Mouse (Mus musculus): ENCODE measurements at regions not wholly inside any gene's neighbourhood (a gene's known extent, or its start where the extent isn't known, plus 50 kb on each side); places are given as distances from the start of the nearest gene placed in this dataset.

- no peak for DNase-seq (ENCODE audit: extremely low spot score, low read depth, low spot score)
These were observed 100.6 kb upstream of the Fut8 start for GRCm38 (mm10) chr12:77137291-77137830.

DNA sequence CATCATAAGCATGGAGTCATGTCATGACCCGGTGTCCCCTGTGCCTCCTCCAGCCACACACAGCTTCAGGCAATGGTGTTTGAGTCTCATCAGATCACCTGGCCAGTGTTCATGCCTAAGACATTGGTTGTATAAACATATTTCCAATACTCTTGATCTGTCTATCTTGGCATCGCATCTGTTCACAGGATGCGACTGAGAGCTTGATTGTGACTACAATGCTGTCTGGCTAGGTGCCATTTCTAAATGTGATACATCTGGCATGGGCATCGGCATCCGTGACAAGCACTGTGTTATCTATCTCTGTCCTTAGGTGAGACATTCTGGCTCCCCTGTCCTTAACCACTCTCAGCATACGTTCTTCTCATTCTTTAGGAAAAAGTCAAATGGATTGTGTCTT is 102.3 kb upstream of the Fut8 start:
- DNase-seq (ENCODE audit: extremely low spot score, low read depth, low spot score): no peak

- DNase-seq (ENCODE audit: extremely low spot score, low read depth, low spot score): no peak
These were observed 102.9 kb upstream of the Fut8 start for GRCm38 (mm10) chr12:77135067-77135466.

GRCm38 (mm10) chr12:77134306-77135010 is 103.5 kb upstream of the Fut8 start:
- no peak for DNase-seq (ENCODE audit: extremely low spot score, low read depth, low spot score)

DNA sequence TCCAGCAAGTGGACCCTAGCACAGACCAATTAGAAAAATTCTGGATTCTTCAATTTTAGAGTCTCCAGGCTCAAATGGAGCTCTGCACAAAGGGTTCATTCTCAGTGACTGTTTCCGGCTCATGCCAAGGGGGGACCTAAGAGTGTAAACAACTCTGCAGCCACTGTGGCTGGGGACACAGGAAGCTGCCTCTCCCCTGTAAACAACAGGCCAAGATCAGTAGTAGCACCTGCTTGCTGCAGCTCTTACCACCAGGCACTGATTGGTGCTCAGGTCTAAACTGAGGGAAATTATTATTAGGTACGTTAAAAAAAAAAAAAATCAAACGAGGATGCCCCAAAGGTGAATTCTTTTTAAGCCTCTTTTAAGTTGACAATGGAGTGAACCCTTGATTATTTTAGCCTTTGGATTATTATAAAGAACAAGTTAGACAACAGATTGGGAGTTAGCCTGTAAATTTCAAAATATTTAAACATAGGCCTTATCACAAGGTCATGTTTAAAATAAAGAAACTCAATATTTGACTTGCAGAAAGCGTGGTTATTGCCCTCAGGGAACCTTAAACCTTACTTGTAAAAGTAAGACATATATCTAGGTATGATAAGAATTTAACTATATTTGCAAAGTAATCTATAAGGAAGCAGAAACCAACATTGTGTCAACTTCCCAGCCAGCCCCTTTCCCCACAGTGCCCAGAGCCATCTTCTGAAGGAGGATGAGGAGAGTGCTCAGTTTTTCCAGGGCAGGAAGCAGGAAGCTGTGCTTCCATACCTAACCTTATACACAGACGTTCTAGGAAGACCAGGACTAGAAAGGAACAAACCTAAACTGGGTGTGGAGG is 104.2 kb upstream of the Fut8 start:
- no peak for DNase-seq (ENCODE audit: extremely low spot score, low read depth, low spot score)

DNA sequence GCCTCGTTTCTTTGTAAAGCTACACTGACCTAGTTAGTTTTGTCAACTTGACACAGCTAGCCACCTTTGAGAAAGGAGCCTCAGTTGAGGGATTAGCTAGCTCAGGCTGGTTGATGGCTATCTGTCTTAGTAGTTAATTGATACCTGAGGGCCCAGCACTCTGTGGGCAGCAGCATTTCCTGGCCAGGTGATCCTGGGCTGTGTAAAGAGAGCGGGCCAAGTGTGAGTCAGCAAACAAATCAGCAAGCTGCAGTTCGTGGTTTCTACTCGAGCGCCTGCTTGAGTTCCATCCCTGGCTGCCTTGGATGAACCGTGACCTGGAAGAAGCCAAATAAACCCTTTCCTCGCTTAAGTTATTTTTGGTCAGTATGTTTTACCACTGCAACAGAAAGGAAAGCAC is 106.6 kb upstream of the Fut8 start:
- DNase-seq (ENCODE audit: extremely low spot score, low read depth, low spot score): no peak

DNA sequence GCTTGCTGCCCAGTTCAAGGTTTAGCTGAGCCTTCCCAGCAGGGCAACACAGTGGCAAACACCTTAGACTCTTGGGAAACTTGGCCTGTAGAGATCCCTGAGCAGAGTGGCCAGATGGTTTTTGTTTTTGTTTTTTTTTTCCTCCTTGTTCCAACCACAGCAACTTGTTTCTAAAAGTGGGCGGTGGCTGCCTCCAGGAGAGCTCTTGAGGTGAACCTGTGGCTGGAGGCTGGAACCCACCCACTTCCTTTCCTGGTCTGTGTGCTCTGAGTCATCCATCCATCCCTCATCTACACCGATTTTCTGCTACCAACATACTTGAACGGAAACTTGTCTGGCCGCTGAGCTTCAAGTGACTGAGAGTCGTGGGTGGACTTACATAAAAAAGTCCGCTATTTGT is 107.4 kb upstream of the Fut8 start:
- DNase-seq (ENCODE audit: extremely low spot score, low read depth, low spot score): no peak

GRCm38 (mm10) chr12:77124267-77124666 is 113.7 kb upstream of the Fut8 start:
- no peak for DNase-seq (ENCODE audit: extremely low spot score, low read depth, low spot score)

- DNase-seq (ENCODE audit: extremely low spot score, low read depth, low spot score): no peak
These were observed 124.4 kb upstream of the Fut8 start for GRCm38 (mm10) chr12:77113516-77113915.

GRCm38 (mm10) chr12:77112133-77112532 is 125.8 kb upstream of the Fut8 start:
- no peak for DNase-seq (ENCODE audit: extremely low spot score, low read depth, low spot score)

- DNase-seq (ENCODE audit: extremely low spot score, low read depth, low spot score): no peak
These were observed 130.7 kb upstream of the Fut8 start for GRCm38 (mm10) chr12:77107251-77107650.

- no peak for DNase-seq (ENCODE audit: extremely low spot score, low read depth, low spot score)
These were observed 131.9 kb upstream of the Fut8 start for GRCm38 (mm10) chr12:77105887-77106600.

DNA sequence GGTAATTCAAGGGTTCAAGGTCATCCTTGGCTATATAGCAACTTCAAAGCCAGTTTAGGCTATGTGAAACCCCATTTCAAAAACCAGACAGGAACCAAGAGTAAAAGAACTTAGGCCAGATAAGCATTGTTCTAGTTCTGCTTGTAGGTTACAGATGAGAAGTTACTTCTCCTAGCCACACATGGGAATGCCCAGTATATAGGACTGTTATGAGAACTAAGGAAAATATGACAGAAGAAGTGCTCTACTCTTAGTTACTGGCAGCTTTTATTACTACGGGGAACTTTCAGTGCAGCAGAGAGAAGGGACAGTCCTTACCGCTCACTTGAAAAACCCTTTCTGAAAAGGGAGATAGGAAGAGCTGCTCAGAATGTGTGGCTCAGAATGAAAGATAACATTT is 137.4 kb upstream of the Fut8 start:
- DNase-seq (ENCODE audit: extremely low spot score, low read depth, low spot score): no peak

- no peak for DNase-seq (ENCODE audit: extremely low spot score, low read depth, low spot score)
These were observed 137.5 kb upstream of the Max start for GRCm38 (mm10) chr12:77099521-77099920.

DNA sequence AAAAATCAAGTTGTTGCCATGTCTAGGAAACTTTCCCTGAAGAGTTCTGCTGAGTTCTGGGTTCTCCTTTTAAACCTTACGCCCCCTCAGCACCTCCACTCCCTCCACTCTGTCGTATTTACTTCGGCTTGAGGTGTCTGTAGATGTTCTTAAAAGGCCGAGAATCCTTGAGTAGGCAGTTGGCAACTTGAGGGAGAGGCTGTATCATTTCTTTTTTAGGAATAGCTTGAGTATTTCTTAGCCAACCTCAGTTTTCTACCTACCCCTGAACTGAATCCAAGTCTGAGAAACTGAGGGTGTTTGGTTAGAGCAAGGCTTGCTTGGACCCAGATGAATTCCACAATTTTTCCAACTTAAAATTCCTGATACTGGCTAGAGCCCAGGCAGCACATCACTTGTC is 136.8 kb upstream of the Max start:
- no peak for DNase-seq (ENCODE audit: extremely low spot score, low read depth, low spot score)

GRCm38 (mm10) chr12:77097831-77098230 is 135.8 kb upstream of the Max start:
- no peak for DNase-seq (ENCODE audit: extremely low spot score, low read depth, low spot score)

DNA sequence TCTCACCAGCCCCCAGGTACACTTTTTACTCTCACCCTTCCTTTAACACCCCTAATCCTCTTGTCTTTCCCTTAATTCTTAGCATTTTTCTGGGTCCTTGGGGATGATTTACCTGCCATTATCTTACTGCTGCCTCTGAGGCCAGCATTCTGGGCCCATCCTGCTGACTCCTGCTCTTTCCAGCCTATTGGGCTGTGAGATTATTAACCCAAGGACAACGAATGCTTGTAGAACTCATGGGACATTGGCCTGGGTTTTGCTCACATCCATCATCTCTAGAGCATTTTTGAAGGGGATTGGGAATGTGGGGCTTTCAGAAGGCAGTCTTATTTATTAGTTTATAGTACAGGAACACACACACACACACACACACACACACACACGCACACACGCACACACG is 134.5 kb upstream of the Max start:
- no peak for DNase-seq (ENCODE audit: extremely low spot score, low read depth, low spot score)

GRCm38 (mm10) chr12:77094999-77095915 is 133.3 kb upstream of the Max start:
- no peak for DNase-seq (ENCODE audit: extremely low spot score, low read depth, low spot score)

GRCm38 (mm10) chr12:77094168-77094567 is 132.2 kb upstream of the Max start:
- DNase-seq (ENCODE audit: extremely low spot score, low read depth, low spot score): no peak

DNA sequence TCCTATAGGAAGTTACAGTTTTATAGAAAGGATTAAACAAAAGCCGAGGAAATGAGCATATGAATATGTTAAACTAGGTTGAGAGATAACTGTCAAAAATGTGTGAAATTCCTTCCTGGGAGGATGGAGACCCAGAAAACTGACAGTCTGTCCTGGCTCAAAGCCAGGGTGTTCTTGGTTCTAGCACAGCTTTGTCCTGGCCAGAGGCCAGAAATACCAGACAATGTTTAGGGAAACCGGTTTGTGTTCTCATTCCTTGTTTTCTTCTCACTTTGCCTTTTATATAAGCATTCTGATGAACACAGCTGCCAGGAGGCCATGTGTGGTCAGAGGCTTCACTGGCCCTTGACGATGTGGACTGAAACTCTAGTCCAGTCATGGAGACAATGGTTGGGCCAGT is 130.7 kb upstream of the Max start:
- no peak for DNase-seq (ENCODE audit: extremely low spot score, low read depth, low spot score)

GRCm38 (mm10) chr12:77092143-77092542 is 130.1 kb upstream of the Max start:
- DNase-seq (ENCODE audit: extremely low spot score, low read depth, low spot score): no peak

All from hindlimb bud, embryonic 11.5 days (tissue).